Mouse (Mus musculus) heart, embryonic 15.5 days (tissue): ENCODE results near the gene Misp. TPM values are rescaled to one million over a fixed set of nuclear protein-coding genes. Genes with fewer than 3 reads are reported as not detected.
A peak's percentile ranks its signal among the peaks of the same experiment; 100 is the strongest.

Source experiments
- ATAC-seq: fragments of 200-750 bp; cut with Nextera tagmentation; replicated peaks from 2 replicates; pipeline ENCODE4 v1.8.0; 2017; ENCODE audit warnings: low read depth, moderate TSS enrichment; ENCODE audit not compliant: insufficient number of reproducible peaks, insufficient read depth, low FRiP score
- H3K27ac ChIP-seq: fragments of 300-500 bp; sonication (generic); 2 replicates; pipeline ENCODE4 v1.5.1; 2015; ENCODE audit warnings: mild to moderate bottlenecking, inconsistent platforms
- H3K27me3 ChIP-seq: fragments of 300-500 bp; sonication (generic); 2 replicates; pipeline ENCODE4 v1.6.1; 2015; ENCODE audit warnings: inconsistent platforms
- H3K36me3 ChIP-seq: fragments of 300-500 bp; sonication (generic); 2 replicates; pipeline ENCODE4 v1.6.1; 2015; ENCODE audit warnings: mild to moderate bottlenecking, inconsistent platforms
- H3K4me1 ChIP-seq: fragments of 300-500 bp; sonication (generic); replicated peaks from 2 replicates; pipeline ENCODE4 v1.6.1; 2015; ENCODE audit warnings: inconsistent platforms
- H3K4me2 ChIP-seq: fragments of 300-500 bp; sonication (generic); 2 replicates; pipeline ENCODE4 v1.6.1; 2015; ENCODE audit warnings: inconsistent platforms, mild to moderate bottlenecking, moderate library complexity
- H3K4me3 ChIP-seq: fragments of 300-500 bp; sonication (generic); 2 replicates; pipeline ENCODE4 v1.5.1; 2015; ENCODE audit warnings: mild to moderate bottlenecking, inconsistent platforms
- H3K9ac ChIP-seq: fragments of 300-500 bp; sonication (generic); 2 replicates; pipeline ENCODE4 v1.6.1; 2015; ENCODE audit warnings: mild to moderate bottlenecking, inconsistent platforms
- H3K9me3 ChIP-seq: fragments of 300-500 bp; sonication (generic); replicated peaks from 2 replicates; pipeline ENCODE4 v1.6.1; 2016; ENCODE audit warnings: inconsistent platforms
- WGBS: fragments of 180-500 bp; shearing (Covaris S2); methylation state at CpG from one replicate; pipeline ENCODE4 v1.1.7; 2015; ENCODE audit warnings: mixed read lengths; 5-methylcytosine and 5-hydroxymethylcytosine counted together
- polyA plus RNA-seq: library from polyadenylated mRNA; unstranded; fragments of >200 nt; fragmentation: Nextera tagmentation; extraction: Ambion mirVana; gene quantifications from 2 replicates; pipeline ENCODE4 v1.2.1, GENCODE M21; 2015

The Misp gene
- polyA plus RNA-seq, 1 experiment from 2014 or later: 0.81 TPM

- Histone ChIP-seq H3K27me3 (peaks cover 27% of the 10 kb centered on the region; the same call in 1 of the 2 replicates), H3K27ac (no peak overlapping the region), H3K4me1 (peaks cover 30% of the 10 kb centered on the region), H3K4me2 (no peak overlapping the region), H3K4me3 (no peak overlapping the region), H3K9me3 (no peaks in the 10 kb centered on the region), H3K9ac (no peak overlapping the region), H3K36me3 (no peaks in the 10 kb centered on the region)
- no peak for ATAC-seq
- WGBS: 61% methylated on average over 7 of the region's 7 CpGs
Observed at GRCm38 (mm10) chr10:79783050-79783449, 37.7 kb upstream of the Misp start.

- Histone ChIP-seq H3K27ac (no peak overlapping the region), H3K9ac (no peak overlapping the region), H3K36me3 (no peaks in the 10 kb centered on the region), H3K9me3 (no peaks in the 10 kb centered on the region), H3K4me1 (peaks cover 19% of the 10 kb centered on the region), H3K4me2 (no peak overlapping the region), H3K4me3 (no peak overlapping the region), H3K27me3 (peaks cover 27% of the 10 kb centered on the region; the same call in 1 of the 2 replicates)
- WGBS: 41% methylated on average over 27 of the region's 27 CpGs
- no peak for ATAC-seq
Observed at GRCm38 (mm10) chr10:79783920-79784800, 36.6 kb upstream of the Misp start.

GRCm38 (mm10) chr10:79788386-79789158 is 32.2 kb upstream of the Misp start:
- WGBS: 33% methylated on average over 7 of the region's 7 CpGs
- ATAC-seq: no peak
- Histone ChIP-seq H3K27ac (peak overlapping the region; percentile 29; the same call in 1 of the 2 replicates), H3K9ac (no peak overlapping the region), H3K4me3 (peak overlapping the region; percentile 24), H3K27me3 (peaks cover 8% of the 10 kb centered on the region; the same call in 1 of the 2 replicates), H3K9me3 (no peaks in the 10 kb centered on the region), H3K4me2 (no peak overlapping the region), H3K4me1 (peaks cover 6% of the 10 kb centered on the region; the same call in 1 of the 2 replicates), H3K36me3 (no peaks in the 10 kb centered on the region)

- WGBS: 46% methylated on average over 2 of the region's 2 CpGs
- ATAC-seq: no peak
- no peak overlapping the region for H3K4me2 ChIP-seq
Observed at GRCm38 (mm10) chr10:79789581-79789980, 31.2 kb upstream of the Misp start.

GRCm38 (mm10) chr10:79790861-79791260 is 29.9 kb upstream of the Misp start, which contains the start of gene Prss57:
Prss57 (minus strand) TSS chr10:79790961.
- Histone ChIP-seq H3K4me3 (no peak within 1 kb of the TSS), H3K27me3 (0 out of 2 replicates have a peak, but pooled peaks cover 5% of the 10 kb centered on the region), H3K4me2 (no peak within 1 kb of the TSS), H3K4me1 (peaks cover 22% of the 10 kb centered on the region), H3K9ac (no peak within 1 kb of the TSS), H3K36me3 (no peaks in the 10 kb centered on the region), H3K27ac (no peak within 1 kb of the TSS), H3K9me3 (no peaks in the 10 kb centered on the region)
- 82% methylated on average over 4 of the region's 4 CpGs for WGBS
- no peak for ATAC-seq

More at GRCm38 (mm10) chr10:79789581-79789980, 31.2 kb upstream of the Misp start:
- no peak overlapping the region for H3K9ac ChIP-seq
- H3K4me1 ChIP-seq: peaks cover 14% of the 10 kb centered on the region
- H3K27me3 ChIP-seq: peaks cover 4% of the 10 kb centered on the region; the same call in 1 of the 2 replicates
- no peak overlapping the region for H3K4me3 ChIP-seq
- H3K36me3 ChIP-seq: no peaks in the 10 kb centered on the region
- H3K27ac ChIP-seq: no peak overlapping the region
- H3K9me3 ChIP-seq: no peaks in the 10 kb centered on the region

GRCm38 (mm10) chr10:79792339-79793040 is 28.3 kb upstream of the Misp start:
- Histone ChIP-seq H3K27me3 (0 out of 2 replicates have a peak, but pooled peaks cover 5% of the 10 kb centered on the region), H3K4me2 (no peak overlapping the region), H3K27ac (no peak overlapping the region), H3K9me3 (no peaks in the 10 kb centered on the region), H3K4me3 (no peak overlapping the region), H3K4me1 (peaks cover 28% of the 10 kb centered on the region), H3K36me3 (no peaks in the 10 kb centered on the region), H3K9ac (no peak overlapping the region)
- 75% methylated on average over 5 of the region's 5 CpGs for WGBS
- no peak for ATAC-seq

GRCm38 (mm10) chr10:79793051-79793737 is 27.6 kb upstream of the Misp start, which contains the start of gene Palm:
Palm (plus strand) TSS chr10:79793572.
- peak within 1 kb of the TSS; percentile 98 for H3K4me2 ChIP-seq
- 5% methylated on average over 51 of the region's 51 CpGs for WGBS
- H3K27me3 ChIP-seq: 0 out of 2 replicates have a peak, but pooled peaks cover 5% of the 10 kb centered on the region
- H3K4me3 ChIP-seq: peak within 1 kb of the TSS; percentile 97
- H3K9ac ChIP-seq: peak within 1 kb of the TSS; percentile 95
- H3K36me3 ChIP-seq: no peaks in the 10 kb centered on the region
- ATAC-seq: peak; percentile 59
- no peaks in the 10 kb centered on the region for H3K9me3 ChIP-seq
- H3K4me1 ChIP-seq: peaks cover 28% of the 10 kb centered on the region
- H3K27ac ChIP-seq: peak within 1 kb of the TSS; percentile 83

GRCm38 (mm10) chr10:79793738-79794490 is 26.9 kb upstream of the Misp start:
- H3K4me3 ChIP-seq: peak overlapping the region; percentile 97
- ATAC-seq: no peak; the same call in 1 of the 2 replicates
- peaks cover 28% of the 10 kb centered on the region for H3K4me1 ChIP-seq
- H3K27me3 ChIP-seq: 0 out of 2 replicates have a peak, but pooled peaks cover 5% of the 10 kb centered on the region
- peak overlapping the region; percentile 83 for H3K27ac ChIP-seq
- 6% methylated on average over 38 of the region's 38 CpGs for WGBS
- H3K36me3 ChIP-seq: no peaks in the 10 kb centered on the region
- peak overlapping the region; percentile 95 for H3K9ac ChIP-seq
- H3K4me2 ChIP-seq: peak overlapping the region; percentile 98
- H3K9me3 ChIP-seq: no peaks in the 10 kb centered on the region

GRCm38 (mm10) chr10:79794491-79794931 is 26.3 kb upstream of the Misp start:
- peak overlapping the region; percentile 97 for H3K4me3 ChIP-seq
- WGBS: 24% methylated on average over 10 of the region's 10 CpGs
- ATAC-seq: peak; percentile 65

More at GRCm38 (mm10) chr10:79794491-79794931, 26.3 kb upstream of the Misp start:
- H3K9me3 ChIP-seq: no peaks in the 10 kb centered on the region
- peaks cover 28% of the 10 kb centered on the region for H3K4me1 ChIP-seq
- peak overlapping the region; percentile 83 for H3K27ac ChIP-seq
- no peaks in the 10 kb centered on the region for H3K36me3 ChIP-seq
- peak overlapping the region; percentile 98 for H3K4me2 ChIP-seq
- H3K27me3 ChIP-seq: 0 out of 2 replicates have a peak, but pooled peaks cover 5% of the 10 kb centered on the region
- H3K9ac ChIP-seq: peak overlapping the region; percentile 95
